ENCODE assay signal across 34 mouse cellular contexts in the genomic region with DNA sequence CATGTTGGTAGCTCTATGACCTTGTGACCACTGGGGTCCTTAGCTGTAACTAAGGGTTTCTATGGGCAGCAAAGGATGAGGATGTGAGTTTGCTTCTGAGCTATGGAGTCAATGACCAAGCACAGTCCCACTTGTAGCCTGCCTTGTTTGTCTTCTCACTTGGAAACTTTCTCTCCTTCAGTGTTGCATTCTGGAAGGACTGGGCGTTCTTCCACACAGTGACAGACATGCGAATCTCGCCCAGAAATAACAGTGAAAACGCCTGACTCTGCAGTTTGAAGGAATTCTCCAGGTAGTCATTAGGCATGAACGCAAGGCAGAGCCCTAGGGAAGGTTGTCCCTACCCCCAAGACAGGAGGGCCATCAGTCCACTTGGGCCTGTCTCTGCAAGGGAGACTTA. TPM values are rescaled to one million over a fixed set of nuclear protein-coding genes. Genes with fewer than 3 reads are reported as not detected.
A peak's percentile ranks its signal among the peaks of the same experiment; 100 is the strongest.
DNase-seq lines count a peak whose midpoint lies in the region; ATAC-seq and TF ChIP-seq lines count a peak whose summit lies in the region.
"Had no signal": no experiment of that assay in that cellular context is flagged by ENCODE, and none has a peak within 500 bp of the region (broad histone marks: within the 10 kb centered on the region; RNA-seq: fewer than 3 reads in every experiment).

No protein-coding gene starts in this region.

- 68% methylated on average over 5 of the region's 5 CpGs for WGBS in kidney, embryonic 16.5 days
- WGBS in stomach, embryonic 15.5 days: 70% methylated on average over 5 of the region's 5 CpGs
- WGBS in stomach, postnatal 0 days: 66% methylated on average over 5 of the region's 5 CpGs

- H3K9ac ChIP-seq in kidney, embryonic 16.5 days (replicated peaks; ENCODE audit: low read length): no peak overlapping the region
- H3K9ac ChIP-seq in stomach, embryonic 15.5 days: no peak overlapping the region
- H3K9ac ChIP-seq in stomach, postnatal 0 days (ENCODE audit: low read length): no peak overlapping the region
- H3K9ac ChIP-seq: embryonic facial prominence, embryonic 15.5 days; forebrain, embryonic 15.5 days; hindbrain, embryonic 13.5 days; liver, embryonic 13.5 days; lung, embryonic 14.5 days; midbrain, embryonic 13.5 days had no signal

- H3K4me3 ChIP-seq in gastrocnemius, adult 2 months: no peak overlapping the region
- no peak overlapping the region for H3K4me3 ChIP-seq in kidney, embryonic 16.5 days (ENCODE audit: low read length)
- no peak overlapping the region for H3K4me3 ChIP-seq in stomach, embryonic 15.5 days (replicated peaks)
- H3K4me3 ChIP-seq in stomach, postnatal 0 days (ENCODE audit: low read depth, low read length): no peak overlapping the region
- H3K4me3 ChIP-seq in layer of hippocampus, adult 2 months: no peak overlapping the region
- H3K4me3 ChIP-seq: embryonic facial prominence, embryonic 15.5 days; forebrain, embryonic 15.5 days; hindbrain, embryonic 13.5 days; liver, embryonic 13.5 days; midbrain, embryonic 13.5 days had no signal

- H3K4me1 ChIP-seq in kidney, embryonic 16.5 days (ENCODE audit: insufficient read depth, low read length): peaks cover 28% of the 10 kb centered on the region
- peaks cover 9% of the 10 kb centered on the region; the same call in 1 of the 2 replicates for H3K4me1 ChIP-seq in stomach, embryonic 15.5 days
- H3K4me1 ChIP-seq in stomach, postnatal 0 days (replicated peaks; ENCODE audit: control insufficient read depth, insufficient read depth): no peaks in the 10 kb centered on the region
- H3K4me1 ChIP-seq: liver, embryonic 13.5 days had no signal

- H3K9me3 ChIP-seq in kidney, embryonic 16.5 days (ENCODE audit: low read length): no peaks in the 10 kb centered on the region
- no peaks in the 10 kb centered on the region for H3K9me3 ChIP-seq in stomach, embryonic 15.5 days
- no peaks in the 10 kb centered on the region for H3K9me3 ChIP-seq in stomach, postnatal 0 days (ENCODE audit: control insufficient read depth, low read length)
- H3K9me3 ChIP-seq: embryonic facial prominence, embryonic 15.5 days; forebrain, embryonic 15.5 days; G1E; hindbrain, embryonic 13.5 days; liver, embryonic 13.5 days; midbrain, embryonic 13.5 days had no signal

- H3K27ac ChIP-seq in gastrocnemius, adult 2 months: no peak overlapping the region
- no peak overlapping the region; the same call in 1 of the 2 replicates for H3K27ac ChIP-seq in kidney, embryonic 16.5 days (ENCODE audit: low read length)
- peak overlapping the region; percentile 26; the same call in 1 of the 2 replicates for H3K27ac ChIP-seq in stomach, embryonic 15.5 days
- H3K27ac ChIP-seq in stomach, postnatal 0 days (replicated peaks): no peak overlapping the region
- no peak overlapping the region for H3K27ac ChIP-seq in layer of hippocampus, adult 2 months
- H3K27ac ChIP-seq: embryonic facial prominence, embryonic 15.5 days; liver, embryonic 13.5 days had no signal

- no peak for TF ChIP-seq CTCF in gastrocnemius, adult 2 months (IDR thresholded peaks at IDR 0.05)
- no peak for TF ChIP-seq CTCF in stomach, postnatal 0 days (IDR thresholded peaks at IDR 0.05; ENCODE audit: low read depth)
- no peak for TF ChIP-seq CTCF in layer of hippocampus, adult 2 months (conservative IDR thresholded peaks at IDR 0.05)

- no peak for TF ChIP-seq EP300 in stomach, postnatal 0 days (optimal IDR thresholded peaks at IDR 0.05)

- H3K27me3 ChIP-seq in kidney, embryonic 16.5 days (ENCODE audit: insufficient read depth, low read length): no peaks in the 10 kb centered on the region
- no peaks in the 10 kb centered on the region for H3K27me3 ChIP-seq in stomach, embryonic 15.5 days (replicated peaks)
- no peaks in the 10 kb centered on the region for H3K27me3 ChIP-seq in stomach, postnatal 0 days (ENCODE audit: control insufficient read depth, insufficient read depth, low read length)
- H3K27me3 ChIP-seq: CH12.LX; embryonic facial prominence, embryonic 15.5 days; forebrain, embryonic 15.5 days; hindbrain, embryonic 13.5 days; liver, embryonic 13.5 days; midbrain, embryonic 13.5 days; Patski had no signal

- H3K36me3 ChIP-seq in kidney, embryonic 16.5 days (ENCODE audit: insufficient read depth, low read length): no peaks in the 10 kb centered on the region
- H3K36me3 ChIP-seq in stomach, embryonic 15.5 days: no peaks in the 10 kb centered on the region
- H3K36me3 ChIP-seq in stomach, postnatal 0 days (ENCODE audit: control insufficient read depth, insufficient read depth, low read length): no peaks in the 10 kb centered on the region
- H3K36me3 ChIP-seq: embryonic facial prominence, embryonic 15.5 days; forebrain, embryonic 15.5 days; G1E; hindbrain, embryonic 13.5 days; liver, embryonic 13.5 days; midbrain, embryonic 13.5 days had no signal

- ATAC-seq in kidney, embryonic 16.5 days (ENCODE audit: low FRiP score, low TSS enrichment): 0 out of 2 replicates have a peak, but pooled peaks have one; percentile 32
- ATAC-seq in stomach, embryonic 15.5 days (ENCODE audit: insufficient read depth, low FRiP score, low read depth): no peak
- no peak for ATAC-seq in stomach, postnatal 0 days (ENCODE audit: low FRiP score, low TSS enrichment)
- ATAC-seq: Patski had no signal

- intact Hi-C loops in gastrocnemius, adult 2 months (cut with DNase I): no loop called here
- intact Hi-C loops in gastrocnemius, postnatal 14 days (cut with DNase I; ENCODE audit: low total_unique reads): no loop called here

- H3K4me2 ChIP-seq in kidney, embryonic 16.5 days (replicated peaks; ENCODE audit: low read depth, low read length): no peak overlapping the region
- H3K4me2 ChIP-seq in stomach, embryonic 15.5 days: no peak overlapping the region
- H3K4me2 ChIP-seq in stomach, postnatal 0 days (replicated peaks; ENCODE audit: low read depth): no peak overlapping the region
- H3K4me2 ChIP-seq: embryonic facial prominence, embryonic 15.5 days; forebrain, embryonic 15.5 days; hindbrain, embryonic 13.5 days; liver, embryonic 13.5 days; lung, embryonic 14.5 days; midbrain, embryonic 13.5 days had no signal

- DNase-seq in gastrocnemius, adult 2 months: peak; percentile 42
- DNase-seq in gastrocnemius, postnatal 14 days: no peak
- no peak for DNase-seq in kidney, adult 9 months
- DNase-seq in stomach, postnatal 0 days (ENCODE audit: low spot score): no peak
- DNase-seq in skeletal muscle tissue, adult 2 months (ENCODE audit: low read depth, low spot score): peak; percentile 43
- no peak for DNase-seq in layer of hippocampus, adult 2 months (ENCODE audit: low spot score in 2 of 2)
- DNase-seq: B cell, adult 2 months; cerebellum, adult 11 months; cerebellum, adult 9-11 months; kidney, adult 11 months; liver, embryonic 13.5 days; lung, embryonic 14.5 days; right cerebral cortex, postnatal 25 days had no signal

RNA-seq across cellular contexts. Expression of gene Gm11060, which starts 0.8 kb away (rescaled TPM):
- total RNA-seq in gastrocnemius, adult 2 months (2021): not detected
- total RNA-seq in gastrocnemius, postnatal 14 days (2021): not detected
- not detected in 2 replicates for polyA plus RNA-seq in kidney, embryonic 16.5 days (2015; fragmentation: Nextera tagmentation; extraction: Ambion mirVana)
- polyA plus RNA-seq in stomach, embryonic 15.5 days (2015; fragmentation: Nextera tagmentation; extraction: Ambion mirVana): not detected in 2 replicates
- polyA plus RNA-seq in stomach, postnatal 0 days (2015; fragmentation: Nextera tagmentation; extraction: Ambion mirVana): not detected in 2 replicates
- not detected for total RNA-seq in layer of hippocampus, adult 2 months (2021)
- total RNA-seq: adrenal gland, postnatal 4 days; CH12.LX; common myeloid progenitor, adult 5-6 weeks; G1E; heart, postnatal 36 days; layer of hippocampus, adult 18-20 months; left cerebral cortex, postnatal 36 days; megakaryocyte, adult 5-6 weeks had no signal
- polyA plus RNA-seq: embryonic facial prominence, embryonic 15.5 days; forebrain, embryonic 15.5 days; G1E; gonadal fat pad, adult 2 months; heart, embryonic 14.5 days; hindbrain, embryonic 13.5 days; limb, embryonic 14.5 days; liver, embryonic 13.5 days; lung, embryonic 14.5 days; midbrain, embryonic 13.5 days; neural tube, embryonic 11.5 days; Patski; spleen, adult 2 months; thymus, postnatal 0 days had no signal

RNA-seq across cellular contexts. Expression of gene Wt1, which starts 35.3 kb away (rescaled TPM):
- not detected for total RNA-seq in gastrocnemius, adult 2 months (2021)
- total RNA-seq in gastrocnemius, postnatal 14 days (2021): not detected
- polyA plus RNA-seq in kidney, embryonic 16.5 days (2015; fragmentation: Nextera tagmentation; extraction: Ambion mirVana): 124 and 142 TPM in 2 replicates
- 22.3 and 23.3 TPM in 2 replicates for polyA plus RNA-seq in stomach, embryonic 15.5 days (2015; fragmentation: Nextera tagmentation; extraction: Ambion mirVana)
- 3.6 and 5.0 TPM in 2 replicates for polyA plus RNA-seq in stomach, postnatal 0 days (2015; fragmentation: Nextera tagmentation; extraction: Ambion mirVana)
- total RNA-seq in layer of hippocampus, adult 2 months (2021): not detected
- total RNA-seq: CH12.LX; common myeloid progenitor, adult 5-6 weeks; megakaryocyte, adult 5-6 weeks had no signal
- polyA plus RNA-seq: forebrain, embryonic 15.5 days; G1E had no signal

Comparison
In these comparisons a context has a peak if more than half of its experiments do, and no peak if none do; other contexts are left out.
1. DNase-seq: peak in gastrocnemius, adult 2 months (single experiment) and skeletal muscle tissue, adult 2 months (single experiment); none in gastrocnemius, postnatal 14 days (single experiment), kidney, adult 9 months (single experiment), stomach, postnatal 0 days (single experiment) and layer of hippocampus, adult 2 months (0 of 2).